Mouse (Mus musculus): ENCODE data around the gene Msmp. TPM values are rescaled to one million over a fixed set of nuclear protein-coding genes. Genes with fewer than 3 reads are reported as not detected.

Msmp gene
- polyA plus RNA-seq, 1 experiment from 2014 or later, result 0.49 TPM

GRCm38 (mm10) chr4:43575356-43575755 is 8.9 kb downstream of the Msmp start:
- Histone ChIP-seq H3K4me1 (replicated peaks; ENCODE audit: control insufficient read depth, insufficient read depth, low read length) (peaks cover 35% of the 10 kb centered on the region), H3K36me3 (ENCODE audit: control insufficient read depth, insufficient read depth, low read length) (peaks cover 35% of the 10 kb centered on the region), H3K9ac (ENCODE audit: low read length) (no peak overlapping the region), H3K4me3 (ENCODE audit: low read depth, low read length) (no peak overlapping the region), H3K27me3 (replicated peaks; ENCODE audit: control insufficient read depth, insufficient read depth, low read length) (no peaks in the 10 kb centered on the region), H3K27ac (ENCODE audit: low read depth) (no peak overlapping the region), H3K4me2 (ENCODE audit: low read length) (no peak overlapping the region; the same call in 1 of the 2 replicates), H3K9me3 (ENCODE audit: control insufficient read depth, low read length) (no peaks in the 10 kb centered on the region)
- DNase-seq (ENCODE audit: low spot score) (no peak), ATAC-seq (replicated peaks; ENCODE audit: low FRiP score, low TSS enrichment, low read depth) (no peak)
- 82% methylated on average over 2 of the region's 2 CpGs for WGBS

GRCm38 (mm10) chr4:43573561-43573960 is 10.7 kb downstream of the Msmp start:
- H3K9ac ChIP-seq (ENCODE audit: low read length), result no peak overlapping the region
- H3K9me3 ChIP-seq (ENCODE audit: control insufficient read depth, low read length), result no peaks in the 10 kb centered on the region
- H3K27me3 ChIP-seq (replicated peaks; ENCODE audit: control insufficient read depth, insufficient read depth, low read length), result no peaks in the 10 kb centered on the region
- H3K4me2 ChIP-seq (ENCODE audit: low read length), result no peak overlapping the region
- H3K4me1 ChIP-seq (replicated peaks; ENCODE audit: control insufficient read depth, insufficient read depth, low read length), result peaks cover 28% of the 10 kb centered on the region
- ATAC-seq (replicated peaks; ENCODE audit: low FRiP score, low TSS enrichment, low read depth), result no peak
- no peak overlapping the region for H3K4me3 ChIP-seq (ENCODE audit: low read depth, low read length)
- WGBS, result 86% methylated on average over 4 of the region's 4 CpGs
- peaks cover 51% of the 10 kb centered on the region for H3K36me3 ChIP-seq (ENCODE audit: control insufficient read depth, insufficient read depth, low read length)
- no peak overlapping the region for H3K27ac ChIP-seq (ENCODE audit: low read depth)
- no peak for DNase-seq (ENCODE audit: low spot score)

DNA sequence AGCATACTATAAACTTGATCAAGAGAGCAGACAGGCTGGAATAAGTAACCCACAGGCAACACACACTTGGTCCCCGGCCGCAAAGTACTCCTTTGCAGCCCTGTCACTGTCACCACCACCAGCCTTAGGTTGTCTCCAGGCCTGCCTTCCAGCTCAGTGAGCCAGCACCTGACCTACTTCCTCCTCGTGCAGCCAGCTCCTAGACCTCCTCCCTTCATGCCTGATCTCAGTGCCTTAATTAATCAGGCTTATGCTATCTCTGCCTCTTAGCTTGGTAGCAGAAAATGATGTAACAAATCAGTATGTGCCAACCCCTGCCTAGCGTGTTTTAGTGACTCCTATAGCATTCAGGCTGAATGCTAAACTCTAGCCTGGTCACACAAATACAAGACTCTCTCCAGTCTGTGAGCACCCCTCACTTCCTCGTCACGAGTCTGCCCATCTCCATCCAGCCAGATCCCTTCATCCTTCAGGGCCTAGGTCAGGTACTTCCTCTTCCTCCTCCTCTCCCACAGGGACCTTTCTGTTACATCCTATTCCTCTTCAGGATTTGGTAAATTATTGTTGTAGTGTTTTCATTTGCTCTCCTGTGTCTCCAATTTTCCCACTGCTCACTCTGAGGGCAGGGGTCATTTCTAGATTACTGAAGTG is 12.8 kb downstream of the Msmp start:
- peaks cover 71% of the 10 kb centered on the region for H3K36me3 ChIP-seq (ENCODE audit: control insufficient read depth, insufficient read depth, low read length)
- 88% methylated on average over 6 of the region's 6 CpGs for WGBS
- H3K27ac ChIP-seq (ENCODE audit: low read depth), result no peak overlapping the region
- H3K9me3 ChIP-seq (ENCODE audit: control insufficient read depth, low read length), result no peaks in the 10 kb centered on the region
- ATAC-seq (replicated peaks; ENCODE audit: low FRiP score, low TSS enrichment, low read depth), result no peak
- H3K9ac ChIP-seq (ENCODE audit: low read length), result no peak overlapping the region
- no peaks in the 10 kb centered on the region for H3K27me3 ChIP-seq (replicated peaks; ENCODE audit: control insufficient read depth, insufficient read depth, low read length)
- no peak overlapping the region for H3K4me2 ChIP-seq (ENCODE audit: low read length)
- H3K4me1 ChIP-seq (replicated peaks; ENCODE audit: control insufficient read depth, insufficient read depth, low read length), result peaks cover 13% of the 10 kb centered on the region
- H3K4me3 ChIP-seq (ENCODE audit: low read depth, low read length), result no peak overlapping the region
- no peak for DNase-seq (ENCODE audit: low spot score)

- Histone ChIP-seq H3K27ac (ENCODE audit: low read depth) (no peak overlapping the region), H3K4me1 (replicated peaks; ENCODE audit: control insufficient read depth, insufficient read depth, low read length) (peaks cover 14% of the 10 kb centered on the region; the same call in 1 of the 2 replicates), H3K4me3 (ENCODE audit: low read depth, low read length) (no peak overlapping the region), H3K27me3 (replicated peaks; ENCODE audit: control insufficient read depth, insufficient read depth, low read length) (no peaks in the 10 kb centered on the region), H3K36me3 (ENCODE audit: control insufficient read depth, insufficient read depth, low read length) (peaks cover 76% of the 10 kb centered on the region), H3K9ac (ENCODE audit: low read length) (no peak overlapping the region), H3K9me3 (ENCODE audit: control insufficient read depth, low read length) (no peaks in the 10 kb centered on the region), H3K4me2 (ENCODE audit: low read length) (no peak overlapping the region)
- DNase-seq (ENCODE audit: low spot score) (no peak), ATAC-seq (replicated peaks; ENCODE audit: low FRiP score, low TSS enrichment, low read depth) (no peak)
- WGBS, result 93% methylated on average over 9 of the region's 9 CpGs
Measured at GRCm38 (mm10) chr4:43567140-43567539, 17.2 kb downstream of the Msmp start.

- peaks cover 33% of the 10 kb centered on the region for H3K4me1 ChIP-seq (replicated peaks; ENCODE audit: control insufficient read depth, insufficient read depth, low read length)
- ATAC-seq (replicated peaks; ENCODE audit: low FRiP score, low TSS enrichment, low read depth), result no peak
- no peaks in the 10 kb centered on the region for H3K9me3 ChIP-seq (ENCODE audit: control insufficient read depth, low read length)
- peaks cover 47% of the 10 kb centered on the region for H3K36me3 ChIP-seq (ENCODE audit: control insufficient read depth, insufficient read depth, low read length)
- 39% methylated on average over 2 of the region's 2 CpGs for WGBS
- no peak overlapping the region for H3K9ac ChIP-seq (ENCODE audit: low read length)
- no peak overlapping the region; the same call in 1 of the 2 replicates for H3K4me2 ChIP-seq (ENCODE audit: low read length)
- H3K27me3 ChIP-seq (replicated peaks; ENCODE audit: control insufficient read depth, insufficient read depth, low read length), result no peaks in the 10 kb centered on the region
- no peak overlapping the region for H3K27ac ChIP-seq (ENCODE audit: low read depth)
- no peak overlapping the region for H3K4me3 ChIP-seq (ENCODE audit: low read depth, low read length)
- DNase-seq (ENCODE audit: low spot score), result no peak
Measured at GRCm38 (mm10) chr4:43564231-43564630, 20.1 kb downstream of the Msmp start.

- no peaks in the 10 kb centered on the region for H3K27me3 ChIP-seq (replicated peaks; ENCODE audit: control insufficient read depth, insufficient read depth, low read length)
Measured at GRCm38 (mm10) chr4:43563601-43563875, 20.8 kb downstream of the Msmp start.

GRCm38 (mm10) chr4:43562769-43563600 is 21.3 kb downstream of the Msmp start:
- no peaks in the 10 kb centered on the region for H3K9me3 ChIP-seq (ENCODE audit: control insufficient read depth, low read length)
- ATAC-seq (replicated peaks; ENCODE audit: low FRiP score, low TSS enrichment, low read depth) (peak; percentile 16; the same call in 1 of the 2 replicates), DNase-seq (ENCODE audit: low spot score) (peak; percentile 60)
- peaks cover 35% of the 10 kb centered on the region for H3K36me3 ChIP-seq (ENCODE audit: control insufficient read depth, insufficient read depth, low read length)
- H3K27ac ChIP-seq (ENCODE audit: low read depth), result peak overlapping the region; percentile 99
- H3K9ac ChIP-seq (ENCODE audit: low read length), result peak overlapping the region; percentile 92
- H3K4me2 ChIP-seq (ENCODE audit: low read length), result peak overlapping the region; percentile 75
- peaks cover 44% of the 10 kb centered on the region for H3K4me1 ChIP-seq (replicated peaks; ENCODE audit: control insufficient read depth, insufficient read depth, low read length)
- H3K4me3 ChIP-seq (ENCODE audit: low read depth, low read length), result peak overlapping the region; percentile 84
- 9% methylated on average over 22 of the region's 22 CpGs for WGBS
- H3K27me3 ChIP-seq (replicated peaks; ENCODE audit: control insufficient read depth, insufficient read depth, low read length), result no peaks in the 10 kb centered on the region

More at GRCm38 (mm10) chr4:43563601-43563875, 20.8 kb downstream of the Msmp start:
- WGBS, result 77% methylated on average over 4 of the region's 4 CpGs
- peaks cover 40% of the 10 kb centered on the region for H3K36me3 ChIP-seq (ENCODE audit: control insufficient read depth, insufficient read depth, low read length)
- H3K27ac ChIP-seq (ENCODE audit: low read depth), result no peak overlapping the region
- DNase-seq (ENCODE audit: low spot score) (no peak), ATAC-seq (replicated peaks; ENCODE audit: low FRiP score, low TSS enrichment, low read depth) (no peak)
- peaks cover 39% of the 10 kb centered on the region for H3K4me1 ChIP-seq (replicated peaks; ENCODE audit: control insufficient read depth, insufficient read depth, low read length)
- H3K9ac ChIP-seq (ENCODE audit: low read length), result peak overlapping the region; percentile 92
- peak overlapping the region; percentile 75 for H3K4me2 ChIP-seq (ENCODE audit: low read length)
- H3K9me3 ChIP-seq (ENCODE audit: control insufficient read depth, low read length), result no peaks in the 10 kb centered on the region
- H3K4me3 ChIP-seq (ENCODE audit: low read depth, low read length), result peak overlapping the region; percentile 84

- under 1% methylated on average over 61 of the region's 62 CpGs for WGBS
- H3K27me3 ChIP-seq (replicated peaks; ENCODE audit: control insufficient read depth, insufficient read depth, low read length), result no peaks in the 10 kb centered on the region
- peak within 1 kb of the TSS; percentile 92 for H3K9ac ChIP-seq (ENCODE audit: low read length)
- H3K27ac ChIP-seq (ENCODE audit: low read depth), result peak within 1 kb of the TSS; percentile 99
- H3K4me2 ChIP-seq (ENCODE audit: low read length), result peak within 1 kb of the TSS; percentile 75
- peaks cover 52% of the 10 kb centered on the region for H3K4me1 ChIP-seq (replicated peaks; ENCODE audit: control insufficient read depth, insufficient read depth, low read length)
- H3K4me3 ChIP-seq (ENCODE audit: low read depth, low read length), result peak within 1 kb of the TSS; percentile 84
- ATAC-seq (replicated peaks; ENCODE audit: low FRiP score, low TSS enrichment, low read depth), result peak; percentile 92
- H3K36me3 ChIP-seq (ENCODE audit: control insufficient read depth, insufficient read depth, low read length), result peaks cover 29% of the 10 kb centered on the region
- DNase-seq (ENCODE audit: low spot score), result peak; percentile 96
- H3K9me3 ChIP-seq (ENCODE audit: control insufficient read depth, low read length), result no peaks in the 10 kb centered on the region
Measured at GRCm38 (mm10) chr4:43561997-43562768, 22.1 kb downstream of the Msmp start, which contains the start of the genes Creb3 and Tln1. Creb3 (plus strand) TSS chr4:43562332. Tln1 (minus strand) TSS chr4:43562691.
